Mouse (Mus musculus) liver, embryonic 13.5 days (tissue): Measurements from ENCODE around the gene Zdhhc17. TPM values are rescaled to one million over a fixed set of nuclear protein-coding genes. Genes with fewer than 3 reads are reported as not detected.
A peak's percentile ranks its signal among the peaks of the same experiment; 100 is the strongest.

Experiments
- ATAC-seq: fragments of 200-750 bp; cut with Nextera tagmentation; 2 replicates; pipeline ENCODE4 v1.8.0; 2017; ENCODE audit warnings: low read depth, mild to moderate bottlenecking, moderate number of reproducible peaks, moderate library complexity
- DNase-seq: peaks from one replicate; pipeline ENCODE4 v3.0.0; 2022
- H3K27ac ChIP-seq: fragments of 300-500 bp; sonication (generic); 2 replicates; pipeline ENCODE4 v1.5.1; 2015; ENCODE audit warnings: moderate library complexity, mild to moderate bottlenecking, inconsistent platforms
- H3K27me3 ChIP-seq: fragments of 300-500 bp; sonication (generic); 2 replicates; pipeline ENCODE4 v1.6.1; 2015; ENCODE audit warnings: mild to moderate bottlenecking, inconsistent platforms
- H3K36me3 ChIP-seq: fragments of 300-500 bp; sonication (generic); 2 replicates; pipeline ENCODE4 v1.6.1; 2015; ENCODE audit warnings: mild to moderate bottlenecking, inconsistent platforms
- H3K4me1 ChIP-seq: fragments of 300-500 bp; sonication (generic); replicated peaks from 2 replicates; pipeline ENCODE4 v1.6.1; 2015; ENCODE audit warnings: inconsistent platforms
- H3K4me2 ChIP-seq: fragments of 300-500 bp; sonication (generic); 2 replicates; pipeline ENCODE4 v1.6.1; 2015; ENCODE audit warnings: inconsistent platforms, mild to moderate bottlenecking, moderate library complexity
- H3K4me3 ChIP-seq: fragments of 300-500 bp; sonication (generic); replicated peaks from 2 replicates; pipeline ENCODE4 v1.5.1; 2015; ENCODE audit warnings: mild to moderate bottlenecking, inconsistent platforms
- H3K9ac ChIP-seq: fragments of 300-500 bp; sonication (generic); 2 replicates; pipeline ENCODE4 v1.6.1; 2015; ENCODE audit warnings: mild to moderate bottlenecking, inconsistent platforms
- H3K9me3 ChIP-seq: fragments of 300-500 bp; sonication (generic); replicated peaks from 2 replicates; pipeline ENCODE4 v1.6.1; 2016; ENCODE audit warnings: inconsistent platforms
- WGBS: fragments of 180-500 bp; shearing (Covaris S2); methylation state at CpG from one replicate; pipeline ENCODE4 v1.1.7; 2015; ENCODE audit not compliant: insufficient replicate concordance; 5-methylcytosine and 5-hydroxymethylcytosine counted together
- polyA plus RNA-seq: library from polyadenylated mRNA; unstranded; fragments of >200 nt; fragmentation: Nextera tagmentation; extraction: Ambion mirVana; gene quantifications from 2 replicates; pipeline ENCODE4 v1.2.1, GENCODE M21; 2015

Zdhhc17 gene
- polyA plus RNA-seq, 1 experiment from 2014 or later: 4.3 TPM

GRCm38 (mm10) chr10:110918414-110919391 is 91.2 kb downstream of the Zdhhc17 start:
- 15% methylated on average over 26 of the region's 26 CpGs for WGBS
- Histone ChIP-seq H3K9me3 (no peaks in the 10 kb centered on the region), H3K4me3 (peak overlapping the region; percentile 67), H3K4me2 (peak overlapping the region; percentile 89), H3K27me3 (peaks cover 32% of the 10 kb centered on the region), H3K4me1 (peaks cover 36% of the 10 kb centered on the region), H3K9ac (peak overlapping the region; percentile 69; the same call in 1 of the 2 replicates), H3K27ac (no peak overlapping the region; the same call in 1 of the 2 replicates), H3K36me3 (no peaks in the 10 kb centered on the region)
- DNase-seq: no peak
- no peak for ATAC-seq

GRCm38 (mm10) chr10:110917521-110917920 is 92.4 kb downstream of the Zdhhc17 start:
- Histone ChIP-seq H3K9me3 (no peaks in the 10 kb centered on the region), H3K4me1 (peaks cover 33% of the 10 kb centered on the region), H3K27ac (no peak overlapping the region), H3K4me2 (no peak overlapping the region), H3K9ac (no peak overlapping the region), H3K36me3 (no peaks in the 10 kb centered on the region), H3K4me3 (no peak overlapping the region), H3K27me3 (peaks cover 32% of the 10 kb centered on the region)
- WGBS: 77% methylated on average over 6 of the region's 6 CpGs
- no peak for ATAC-seq
- no peak for DNase-seq

- DNase-seq (no peak), ATAC-seq (no peak)
- 69% methylated on average over 11 of the region's 11 CpGs for WGBS
- no peak overlapping the region for H3K4me2 ChIP-seq
- H3K9me3 ChIP-seq: no peaks in the 10 kb centered on the region
- H3K27me3 ChIP-seq: peaks cover 30% of the 10 kb centered on the region
- no peak overlapping the region for H3K9ac ChIP-seq
- H3K27ac ChIP-seq: no peak overlapping the region
- no peaks in the 10 kb centered on the region for H3K36me3 ChIP-seq
- peaks cover 26% of the 10 kb centered on the region for H3K4me1 ChIP-seq
- H3K4me3 ChIP-seq: no peak overlapping the region
Observed at GRCm38 (mm10) chr10:110916666-110917344, 93.1 kb downstream of the Zdhhc17 start.

- DNase-seq: no peak
- H3K9ac ChIP-seq: no peak overlapping the region
- no peak overlapping the region for H3K4me2 ChIP-seq
- WGBS: 83% methylated on average over 3 of the region's 3 CpGs
- H3K9me3 ChIP-seq: no peaks in the 10 kb centered on the region
- H3K4me1 ChIP-seq: peaks cover 9% of the 10 kb centered on the region; the same call in 1 of the 2 replicates
- no peak overlapping the region for H3K4me3 ChIP-seq
- no peak overlapping the region for H3K27ac ChIP-seq
- ATAC-seq: no peak
- H3K36me3 ChIP-seq: no peaks in the 10 kb centered on the region
- no peaks in the 10 kb centered on the region for H3K27me3 ChIP-seq
Observed at GRCm38 (mm10) chr10:110903862-110904261, 106.1 kb downstream of the Zdhhc17 start.

- Histone ChIP-seq H3K4me2 (no peak overlapping the region), H3K9ac (no peak overlapping the region), H3K27me3 (no peaks in the 10 kb centered on the region), H3K4me3 (no peak overlapping the region), H3K9me3 (no peaks in the 10 kb centered on the region; the same call in 1 of the 2 replicates), H3K36me3 (no peaks in the 10 kb centered on the region), H3K4me1 (peaks cover 9% of the 10 kb centered on the region; the same call in 1 of the 2 replicates), H3K27ac (no peak overlapping the region)
- WGBS: 57% methylated on average over 13 of the region's 13 CpGs
- DNase-seq (no peak), ATAC-seq (no peak)
Observed at GRCm38 (mm10) chr10:110899744-110900501, 110.0 kb downstream of the Zdhhc17 start.

Other genes with a start within 250 kb of the Zdhhc17 start
- gene Csrp2, start 90.4 kb downstream of the Zdhhc17 start, polyA plus RNA-seq: 19.7 and 21.6 TPM in 2 replicates
- gene Osbpl8, start 154.6 kb upstream of the Zdhhc17 start, polyA plus RNA-seq: 7.6 and 9.3 TPM in 2 replicates